Mouse (Mus musculus) frontal cortex, adult (tissue): ENCODE data around the gene Cep97.
A peak's percentile ranks its signal among the peaks of the same experiment; 100 is the strongest.
"Not testable (repeated sequence)": the region's sequence is repeated elsewhere in the genome, so short reads cannot be mapped to it uniquely, and the experiment has no call there.

Experiments used
- ATAC-seq: cut with Nextera tagmentation; 2 replicates; pipeline ENCODE4 v1.9.2; 2017; ENCODE audit warnings: mild to moderate bottlenecking, moderate library complexity, mixed read lengths; ENCODE audit not compliant: low TSS enrichment

The Cep97 gene

DNA sequence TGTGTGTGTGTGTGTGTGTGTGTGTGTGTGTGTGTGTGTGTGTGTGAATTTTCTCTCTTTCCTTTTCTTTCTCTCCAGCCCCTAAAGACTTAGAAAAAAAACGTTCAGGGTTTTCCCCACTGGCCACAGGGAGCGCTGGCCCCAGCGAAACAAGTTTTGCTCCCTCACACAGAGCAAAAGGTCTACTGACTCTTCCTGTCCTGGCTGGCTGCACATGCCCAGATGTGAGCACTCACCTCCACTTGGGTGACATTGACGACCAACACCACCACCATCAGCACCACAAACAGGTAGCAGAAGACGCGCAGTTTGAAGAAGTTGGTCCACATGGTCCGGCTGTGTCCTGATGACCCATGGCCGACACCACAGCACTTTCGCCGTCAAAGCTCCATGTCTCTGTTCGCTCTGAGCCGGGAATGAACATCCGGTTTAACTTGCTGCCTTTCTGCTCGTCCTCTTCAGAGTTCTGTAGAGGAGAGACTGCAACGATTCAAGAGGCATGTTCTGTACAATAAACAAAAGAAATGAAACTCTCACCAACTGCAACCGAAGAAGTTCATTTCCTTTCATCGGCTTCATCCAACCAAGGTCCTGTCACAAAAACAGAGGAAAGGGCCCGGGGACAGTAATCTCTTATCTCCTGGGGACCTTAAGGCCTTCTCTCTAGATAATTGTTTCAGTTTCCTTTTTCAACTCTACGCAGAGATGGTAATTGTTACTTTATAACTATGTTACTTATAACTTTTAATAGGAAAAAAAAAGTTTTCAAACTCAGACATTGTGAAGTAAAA is 44.1 kb downstream of the Cep97 start:
- no peak for ATAC-seq

DNA sequence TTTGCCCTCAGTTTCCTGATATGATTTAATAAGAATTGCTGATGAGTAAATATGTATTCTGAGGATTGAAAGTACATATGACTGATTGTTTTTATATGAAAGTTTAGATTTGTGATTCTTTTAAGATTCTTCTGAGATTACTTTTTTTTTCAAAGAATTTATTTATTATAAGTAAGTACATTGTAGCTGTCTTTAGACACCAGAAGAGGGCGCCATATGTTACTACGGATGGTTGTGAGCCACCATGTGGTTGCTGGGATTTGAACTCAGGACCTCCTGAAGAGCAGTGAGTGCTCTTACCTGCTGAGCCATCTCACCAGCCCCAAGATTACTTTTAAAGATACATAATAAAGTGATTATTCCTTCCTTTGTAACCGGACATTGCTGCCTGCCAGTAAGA is 45.2 kb downstream of the Cep97 start:
- no peak for ATAC-seq

DNA sequence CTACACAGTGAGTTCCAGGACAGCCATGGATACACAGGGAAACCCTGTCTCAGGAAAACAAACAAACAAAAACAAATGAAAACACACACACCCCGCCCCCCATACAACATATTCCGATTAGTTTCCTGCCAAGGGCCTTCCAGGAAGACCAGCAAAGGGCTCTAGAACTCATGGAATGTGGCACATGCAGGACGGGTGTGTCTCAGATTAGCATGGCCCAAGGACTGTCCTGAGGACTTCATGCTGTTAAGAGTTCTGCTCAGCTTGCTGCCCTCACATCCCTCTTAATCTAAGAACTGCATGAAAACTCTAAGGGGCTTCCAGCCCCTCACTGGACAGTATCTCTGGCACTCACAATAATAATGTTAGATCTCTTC is 46.1 kb downstream of the Cep97 start:
- ATAC-seq = no peak

DNA sequence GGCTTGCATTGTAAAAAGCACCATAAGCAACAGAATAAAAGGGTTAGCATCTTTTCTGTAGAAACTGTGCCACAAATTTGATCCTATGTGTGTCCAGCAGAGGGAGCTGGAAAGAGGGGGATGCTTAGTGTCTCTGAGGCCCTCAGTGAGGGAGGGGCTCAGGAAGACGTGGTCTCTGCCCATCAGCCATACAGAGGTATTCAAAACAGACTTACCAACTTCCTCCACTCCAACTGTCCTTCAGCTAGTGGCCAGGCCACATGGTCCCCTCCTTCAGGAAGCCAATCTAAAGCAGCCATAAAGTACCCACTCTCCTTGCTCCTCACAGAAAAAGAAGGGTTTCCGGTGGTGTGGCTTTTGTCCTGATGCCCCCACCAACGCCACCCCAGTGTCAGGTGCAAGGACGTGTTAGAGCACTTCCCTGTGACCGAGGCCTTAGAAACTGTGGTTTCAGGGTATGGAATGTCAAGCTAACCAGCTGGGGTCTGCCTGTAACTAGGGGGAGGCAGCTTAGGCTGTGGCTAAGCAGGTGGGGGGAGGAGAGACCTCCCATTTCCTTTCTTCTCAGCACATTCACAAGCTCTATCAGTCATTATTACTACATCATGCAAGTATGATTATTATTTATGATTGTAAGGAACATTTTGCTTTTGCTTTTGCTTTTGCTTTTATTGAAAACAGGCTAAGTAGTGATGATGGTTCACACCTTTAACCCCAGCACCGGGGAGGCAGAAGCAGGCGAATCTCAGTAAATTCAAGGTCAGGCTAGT is 46.7 kb downstream of the Cep97 start:
- peak; percentile 71 for ATAC-seq

DNA sequence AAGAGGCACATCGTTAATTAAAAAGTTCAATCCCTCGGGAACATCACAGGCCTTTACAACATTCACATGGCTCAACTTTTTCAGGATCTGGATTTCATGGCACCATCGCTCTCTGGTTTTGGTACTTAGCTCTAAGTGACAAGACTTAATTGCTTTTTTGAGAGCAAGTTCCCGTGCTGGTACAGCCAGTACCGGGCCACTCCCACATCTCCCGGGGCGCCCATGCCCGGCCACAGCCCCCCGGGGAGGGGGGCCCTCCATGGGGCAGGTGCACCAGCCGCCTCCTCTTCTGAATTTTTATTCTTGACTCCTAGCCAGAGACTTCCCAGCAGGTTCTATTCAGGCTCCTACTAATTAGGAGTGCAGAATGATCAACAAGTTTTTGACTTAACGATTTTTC is 50.4 kb downstream of the Cep97 start:
- ATAC-seq = no peak

DNA sequence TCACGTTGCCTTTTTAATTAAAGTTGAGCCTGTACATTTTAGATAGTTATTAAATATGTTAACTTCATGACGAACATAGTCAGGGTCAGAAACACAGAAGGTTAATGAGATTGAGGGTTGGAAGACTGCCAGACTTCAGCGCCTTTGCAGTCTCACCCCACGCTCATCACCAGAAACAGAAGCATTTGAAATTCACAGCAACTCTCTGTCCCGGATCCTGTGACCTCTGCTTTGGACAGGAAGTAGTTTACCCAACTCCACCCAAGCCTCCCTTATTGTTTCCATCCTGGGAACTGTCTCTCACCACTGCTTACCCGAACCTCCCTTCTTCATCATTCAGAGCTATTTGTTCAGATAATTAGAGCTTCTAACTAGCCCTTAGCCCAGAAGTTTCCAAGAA is 58.6 kb downstream of the Cep97 start:
- no peak for ATAC-seq

DNA sequence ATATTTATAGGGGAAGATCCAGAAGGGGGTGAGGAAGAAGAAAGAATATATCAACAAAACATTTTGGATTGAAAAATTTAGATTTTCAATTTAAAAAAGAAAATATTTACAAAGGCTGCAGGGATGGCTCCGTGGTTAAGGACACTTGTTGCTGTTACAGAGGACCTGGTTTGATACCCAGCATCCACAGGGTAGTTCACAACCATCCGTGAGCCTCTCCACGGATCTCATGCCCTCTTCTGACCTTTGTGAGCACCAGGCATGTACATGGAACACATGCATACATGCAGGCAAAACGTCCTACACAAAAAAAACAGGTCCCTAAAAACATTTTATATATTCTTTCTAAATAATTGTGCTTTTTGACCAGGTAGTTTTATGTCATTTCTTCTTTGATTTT is 70.8 kb downstream of the Cep97 start:
- ATAC-seq = no peak

DNA sequence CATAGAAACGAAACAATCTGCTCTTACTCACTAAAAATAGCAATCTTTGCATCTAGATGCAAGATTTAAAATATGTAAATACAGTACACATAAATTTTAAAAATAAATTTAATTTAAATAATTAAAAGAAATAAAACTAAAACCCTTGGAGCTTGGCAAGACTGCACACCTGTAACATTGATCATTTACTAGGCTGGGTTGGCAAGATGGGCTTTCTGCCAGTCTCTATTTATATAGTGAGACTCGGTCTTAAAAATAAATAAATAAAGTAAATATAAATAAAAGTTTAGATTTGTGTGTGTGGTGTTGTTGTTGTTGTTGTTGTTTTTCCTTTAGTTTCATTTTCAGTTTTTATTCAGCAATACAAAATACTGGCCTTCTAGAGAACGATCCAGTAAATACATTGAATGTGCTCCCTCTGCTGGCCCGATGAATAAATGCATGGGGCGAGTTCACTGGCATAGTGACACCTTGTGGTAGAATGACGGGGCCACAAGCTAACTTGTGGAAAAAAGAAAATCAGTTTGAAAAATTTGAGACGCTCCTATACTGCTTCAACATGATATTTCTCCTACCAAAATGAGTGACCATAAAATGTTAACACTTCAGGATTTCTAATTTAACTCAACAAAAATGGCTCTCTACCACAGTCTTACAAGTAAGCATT is 71.4 kb downstream of the Cep97 start:
- ATAC-seq = peak; percentile 58

DNA sequence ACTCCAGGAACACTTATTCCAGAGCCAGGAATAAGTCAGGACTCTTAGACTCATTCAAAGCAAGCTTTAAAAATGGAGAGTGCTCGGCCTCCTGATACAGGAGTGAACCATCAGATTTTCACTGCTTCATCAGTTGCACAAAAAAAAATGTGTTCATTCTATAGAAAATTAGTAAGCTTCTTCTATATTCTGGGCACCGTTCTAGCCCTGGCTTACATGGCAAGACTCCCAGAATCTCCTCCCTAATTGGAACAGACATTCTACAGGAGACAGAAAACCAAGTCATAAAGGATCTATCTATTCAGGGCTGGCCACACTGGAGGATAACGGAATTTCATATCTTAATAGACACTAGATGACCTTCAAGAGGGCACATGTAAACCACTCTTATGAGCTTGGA is 73.6 kb downstream of the Cep97 start:
- ATAC-seq = peak; percentile 80

DNA sequence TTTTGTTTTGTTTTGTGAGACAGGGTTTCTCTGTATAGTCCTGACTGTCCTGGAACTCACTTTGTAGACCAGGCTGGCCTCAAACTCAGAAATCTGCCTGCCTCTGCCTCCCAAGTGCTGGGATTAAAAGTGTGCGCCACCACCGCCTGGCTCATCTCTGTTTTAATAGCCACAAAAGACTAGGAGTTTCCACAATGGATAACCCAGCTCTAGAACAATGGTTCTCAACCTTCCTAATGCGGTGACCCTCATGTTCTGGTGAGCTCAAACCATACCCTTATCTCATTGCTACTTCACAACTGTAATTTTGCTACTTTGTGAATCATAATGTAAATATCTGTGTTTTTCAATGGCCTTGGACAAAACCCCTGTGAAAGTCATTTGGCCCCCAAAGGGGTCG is 75.2 kb downstream of the Cep97 start:
- ATAC-seq = not testable (repeated sequence)

DNA sequence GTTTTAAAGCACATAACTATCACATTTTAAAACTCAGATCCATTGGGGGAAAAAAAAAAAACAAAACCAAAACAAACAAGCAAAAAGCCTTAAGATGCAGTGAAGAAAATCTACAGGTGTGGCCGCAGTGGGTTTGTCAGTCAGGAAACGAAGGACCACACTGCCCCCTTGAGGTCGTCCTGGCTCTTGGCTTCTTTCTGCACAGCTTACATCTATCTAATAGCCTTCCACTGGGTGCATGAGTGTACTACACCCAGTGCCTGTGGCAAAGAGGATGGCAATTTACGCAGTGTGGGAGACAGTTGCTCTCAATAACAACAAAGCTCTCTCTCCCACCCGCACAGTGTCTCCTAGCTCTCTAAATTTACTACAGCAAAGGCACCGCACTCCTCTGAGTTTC is 76.2 kb downstream of the Cep97 start:
- ATAC-seq = peak; percentile 76

DNA sequence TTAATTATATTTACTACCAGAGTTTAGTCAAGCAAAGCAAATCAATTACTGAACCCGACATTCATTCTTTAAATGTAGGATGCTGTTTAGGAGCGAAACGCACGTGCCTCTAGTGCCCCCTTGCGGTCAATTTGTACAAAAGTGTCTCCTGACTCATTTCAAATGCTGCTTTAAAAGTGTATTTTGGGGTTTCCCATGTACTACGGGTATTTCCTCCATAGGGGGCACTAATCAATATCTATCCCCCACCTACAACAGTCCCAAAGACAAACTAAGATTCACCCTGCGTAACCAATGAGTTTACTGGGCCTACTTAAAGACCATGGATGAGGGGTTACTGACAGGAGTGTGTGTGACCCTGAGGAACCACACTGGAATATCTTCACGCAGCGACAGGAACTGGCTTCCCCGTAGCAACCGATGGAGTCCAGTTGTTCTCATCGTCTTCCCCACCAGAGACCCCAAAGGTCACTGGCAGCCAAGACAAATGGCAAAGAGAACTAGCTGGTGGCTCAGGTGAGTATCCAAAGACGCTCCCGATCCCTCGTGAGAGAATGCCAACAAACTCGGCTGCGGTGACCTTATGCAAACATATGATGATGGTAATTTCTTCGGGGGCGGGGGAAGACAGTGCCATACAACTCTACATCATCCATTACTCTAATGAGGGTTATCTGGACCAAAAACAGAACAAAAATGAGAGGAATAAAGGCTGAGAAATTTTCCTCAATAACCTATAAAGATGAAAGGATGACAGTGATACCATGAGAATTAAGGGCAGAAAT is 81.5 kb downstream of the Cep97 start:
- peak; percentile 88 for ATAC-seq

DNA sequence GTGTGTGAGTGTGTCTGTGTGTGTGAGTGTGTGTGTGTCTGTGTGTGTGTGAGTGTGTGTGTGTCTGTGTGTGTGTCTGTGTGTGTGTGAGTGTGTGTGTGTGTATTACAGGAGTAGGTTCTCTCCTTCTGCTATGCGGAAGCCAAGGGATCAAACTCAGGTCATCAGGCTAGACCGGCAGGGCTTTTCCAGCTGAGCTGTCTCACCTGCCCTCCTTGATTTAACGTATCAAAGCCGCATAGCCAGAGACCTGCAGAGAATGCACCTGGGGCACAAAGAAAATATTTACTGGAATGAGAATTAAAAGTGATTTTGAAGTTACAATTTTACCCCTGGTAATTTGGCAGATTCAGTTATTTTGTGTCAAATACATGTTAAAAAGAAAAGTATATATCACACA is 82.1 kb downstream of the Cep97 start:
- ATAC-seq = no peak

DNA sequence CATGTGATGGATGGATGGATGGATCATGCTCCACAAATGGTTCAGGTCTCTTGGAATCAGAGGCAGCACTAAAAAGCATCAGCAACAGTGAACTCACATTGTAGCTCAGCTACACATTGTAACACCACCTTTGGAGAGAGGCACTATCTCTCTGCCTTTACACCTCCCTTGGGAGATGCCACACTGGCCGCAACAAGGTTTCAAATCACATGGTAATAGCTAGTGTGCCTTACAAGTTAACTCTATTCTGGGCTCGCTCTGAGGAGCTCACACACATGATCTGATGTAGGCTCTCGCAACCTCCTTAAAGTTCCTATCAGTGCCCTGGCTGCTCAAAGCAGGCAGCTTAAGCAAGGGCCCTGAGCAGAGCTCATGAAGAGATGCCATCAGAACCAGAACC is 84.2 kb downstream of the Cep97 start:
- no peak for ATAC-seq
